Mouse (Mus musculus) kidney, postnatal 0 days (tissue): Measurements from ENCODE around the gene Slc6a9. TPM values are rescaled to one million over a fixed set of nuclear protein-coding genes. Genes with fewer than 3 reads are reported as not detected.

Experiments used
- ATAC-seq: fragments of 200-750 bp; cut with Nextera tagmentation; replicated peaks from 2 replicates; pipeline ENCODE4 v1.8.0; 2017; ENCODE audit warnings: low read depth, moderate number of reproducible peaks, moderate TSS enrichment, moderate library complexity; ENCODE audit not compliant: low FRiP score
- DNase-seq: peaks from one replicate; pipeline ENCODE4 v3.0.0-alpha.2; 2016; ENCODE audit warnings: low spot score
- H3K27ac ChIP-seq: fragments of 300-500 bp; sonication (generic); 2 replicates; pipeline ENCODE4 v1.5.1; 2014; ENCODE audit warnings: mild to moderate bottlenecking
- H3K27me3 ChIP-seq: fragments of 300-500 bp; sonication (generic); 2 replicates; pipeline ENCODE4 v1.6.1; 2014; ENCODE audit warnings: low read length, mixed read lengths; ENCODE audit not compliant: insufficient read depth
- H3K36me3 ChIP-seq: fragments of 300-500 bp; sonication (generic); 2 replicates; pipeline ENCODE4 v1.6.1; 2014; ENCODE audit warnings: low read length, mixed read lengths; ENCODE audit not compliant: insufficient read depth
- H3K4me1 ChIP-seq: fragments of 300-500 bp; sonication (generic); replicated peaks from 2 replicates; pipeline ENCODE4 v1.6.1; 2014; ENCODE audit warnings: antibody characterized with exemption, low read length, mixed read lengths; ENCODE audit not compliant: insufficient read depth
- H3K4me2 ChIP-seq: fragments of 300-500 bp; sonication (generic); 2 replicates; pipeline ENCODE4 v1.6.1; 2014; ENCODE audit warnings: mild to moderate bottlenecking, low read length, moderate library complexity, mixed read lengths
- H3K4me3 ChIP-seq: fragments of 300-500 bp; sonication (generic); replicated peaks from 2 replicates; pipeline ENCODE4 v1.5.1; 2014; ENCODE audit warnings: low read depth, low read length
- H3K9ac ChIP-seq: fragments of 300-500 bp; sonication (generic); 2 replicates; pipeline ENCODE4 v1.6.1; 2014; ENCODE audit warnings: low read depth, low read length
- H3K9me3 ChIP-seq: fragments of 300-500 bp; sonication (generic); replicated peaks from 2 replicates; pipeline ENCODE4 v1.6.1; 2016; ENCODE audit warnings: low read length, inconsistent platforms, mixed read lengths
- CTCF ChIP-seq: IDR thresholded peaks from 2 replicates; pipeline ENCODE4 v1.5.1; 2016; ENCODE audit warnings: antibody characterized with exemption, low read depth, mild to moderate bottlenecking, moderate library complexity
- WGBS: fragments of 180-500 bp; shearing (Covaris S2); extraction: QIAGEN DNeasy Blood & Tissue Kit; methylation state at CpG from one replicate; pipeline ENCODE4 v1.1.7; 2014; 5-methylcytosine and 5-hydroxymethylcytosine counted together
- polyA plus RNA-seq: library from polyadenylated mRNA; unstranded; fragments of >200 nt; fragmentation: Nextera tagmentation; extraction: Ambion mirVana; gene quantifications from 2 replicates; pipeline ENCODE4 v1.2.1, GENCODE M21; 2015

Slc6a9 gene
- polyA plus RNA-seq, 1 experiment from 2014 or later: 8.6 TPM

DNA sequence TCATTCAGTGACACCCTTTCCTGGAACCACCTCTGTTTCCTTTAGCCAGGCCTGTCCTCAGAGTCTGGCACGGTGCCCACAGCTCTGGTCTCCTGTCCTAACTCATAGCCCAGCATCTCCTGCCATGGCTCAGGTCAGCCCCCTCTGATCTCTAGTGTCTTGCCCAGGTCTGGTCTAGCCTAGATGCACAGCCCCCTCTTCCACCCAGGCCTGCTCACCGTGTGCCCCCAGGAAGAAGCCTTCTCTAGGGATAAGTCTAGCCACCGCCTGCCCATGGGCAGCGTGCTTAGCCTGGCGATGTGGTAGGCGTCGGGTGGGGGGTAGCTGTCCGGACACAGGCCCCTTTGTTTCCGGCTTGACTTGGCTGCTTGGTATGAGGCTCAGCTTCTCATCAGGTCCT, 20.8 kb downstream of the Slc6a9 start:
- H3K27me3 ChIP-seq: no peaks in the 10 kb centered on the region
- H3K4me3 ChIP-seq: no peak overlapping the region
- H3K27ac ChIP-seq: no peak overlapping the region
- DNase-seq (no peak), ATAC-seq (no peak)
- H3K4me2 ChIP-seq: no peak overlapping the region
- 0 out of 2 replicates have a peak, but pooled peaks cover 2% of the 10 kb centered on the region for H3K4me1 ChIP-seq
- 70% methylated on average over 9 of the region's 9 CpGs for WGBS
- no peak overlapping the region for H3K9ac ChIP-seq
- no peaks in the 10 kb centered on the region for H3K9me3 ChIP-seq
- TF ChIP-seq CTCF: no peak
- H3K36me3 ChIP-seq: no peaks in the 10 kb centered on the region

DNA sequence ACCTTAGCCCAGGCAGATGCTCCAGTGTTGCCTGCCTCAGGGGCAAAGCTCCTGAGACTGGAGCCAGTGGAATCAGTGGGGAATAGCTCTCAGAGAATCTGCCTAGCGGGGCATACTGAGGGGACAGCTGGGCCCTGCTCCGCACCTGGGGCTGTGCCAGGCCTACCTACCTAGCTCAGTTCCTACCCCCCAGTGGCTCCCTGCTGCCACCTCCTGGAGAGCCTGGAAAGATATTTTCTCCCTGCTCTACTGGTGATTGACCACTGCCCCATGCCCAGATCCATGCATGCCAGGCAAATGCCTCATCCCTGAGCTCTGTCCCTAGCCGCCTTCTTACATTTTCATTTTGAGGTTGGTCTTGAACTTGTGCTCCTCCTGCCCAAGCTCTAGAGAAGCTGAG, 24.5 kb downstream of the Slc6a9 start:
- 0 out of 2 replicates have a peak, but pooled peaks cover 2% of the 10 kb centered on the region for H3K4me1 ChIP-seq
- peak; percentile 81 for TF ChIP-seq CTCF
- no peak overlapping the region for H3K4me3 ChIP-seq
- no peaks in the 10 kb centered on the region for H3K9me3 ChIP-seq
- peak; percentile 49 for ATAC-seq
- 76% methylated on average over 3 of the region's 3 CpGs for WGBS
- H3K36me3 ChIP-seq: no peaks in the 10 kb centered on the region
- H3K9ac ChIP-seq: no peak overlapping the region
- peak; percentile 59 for DNase-seq
- H3K4me2 ChIP-seq: no peak overlapping the region
- H3K27ac ChIP-seq: no peak overlapping the region
- H3K27me3 ChIP-seq: no peaks in the 10 kb centered on the region

DNA sequence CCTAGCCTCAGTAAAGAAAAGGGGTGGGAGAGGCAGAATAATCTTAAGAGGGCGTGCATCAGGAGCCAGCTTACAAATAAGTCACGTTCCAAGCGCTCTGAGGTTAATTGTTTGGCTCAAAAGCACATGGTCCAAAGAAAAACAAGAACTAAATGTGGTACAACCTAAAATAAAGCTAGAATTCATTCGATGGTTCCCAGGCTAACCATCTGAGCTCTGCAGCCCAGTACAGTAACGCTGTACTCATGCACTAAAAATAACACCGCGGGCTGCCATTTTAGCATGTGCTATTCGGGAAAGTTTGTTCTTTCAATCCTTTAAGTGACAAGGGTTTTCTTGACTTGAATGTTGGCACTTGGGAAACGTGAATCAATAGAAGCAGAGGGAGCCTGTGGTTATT, 26.3 kb downstream of the Slc6a9 start:
- no peak for ATAC-seq
- WGBS: 79% methylated on average over 9 of the region's 9 CpGs
- H3K36me3 ChIP-seq: no peaks in the 10 kb centered on the region

GRCm38 (mm10) chr4:117862823-117863222, 28.5 kb downstream of the Slc6a9 start:
- ATAC-seq (0 out of 2 replicates have a peak, but pooled peaks have one; percentile 10), DNase-seq (peak; percentile 51)
- no peaks in the 10 kb centered on the region for H3K36me3 ChIP-seq
- peaks cover 11% of the 10 kb centered on the region; the same call in 1 of the 2 replicates for H3K4me1 ChIP-seq
- no peak for TF ChIP-seq CTCF
- no peaks in the 10 kb centered on the region for H3K27me3 ChIP-seq
- H3K4me3 ChIP-seq: no peak overlapping the region
- no peaks in the 10 kb centered on the region for H3K9me3 ChIP-seq
- H3K9ac ChIP-seq: 0 out of 2 replicates have a peak overlapping the region, but pooled peaks have one; percentile 27
- 57% methylated on average over 4 of the region's 4 CpGs for WGBS
- no peak overlapping the region for H3K27ac ChIP-seq
- H3K4me2 ChIP-seq: no peak overlapping the region

More for the DNA sequence above, 26.3 kb downstream of the Slc6a9 start:
- Histone ChIP-seq H3K9me3 (no peaks in the 10 kb centered on the region), H3K9ac (no peak overlapping the region), H3K27me3 (no peaks in the 10 kb centered on the region), H3K4me2 (no peak overlapping the region), H3K27ac (no peak overlapping the region), H3K4me3 (no peak overlapping the region), H3K4me1 (0 out of 2 replicates have a peak, but pooled peaks cover 2% of the 10 kb centered on the region)
- TF ChIP-seq CTCF: no peak
- DNase-seq: no peak

DNA sequence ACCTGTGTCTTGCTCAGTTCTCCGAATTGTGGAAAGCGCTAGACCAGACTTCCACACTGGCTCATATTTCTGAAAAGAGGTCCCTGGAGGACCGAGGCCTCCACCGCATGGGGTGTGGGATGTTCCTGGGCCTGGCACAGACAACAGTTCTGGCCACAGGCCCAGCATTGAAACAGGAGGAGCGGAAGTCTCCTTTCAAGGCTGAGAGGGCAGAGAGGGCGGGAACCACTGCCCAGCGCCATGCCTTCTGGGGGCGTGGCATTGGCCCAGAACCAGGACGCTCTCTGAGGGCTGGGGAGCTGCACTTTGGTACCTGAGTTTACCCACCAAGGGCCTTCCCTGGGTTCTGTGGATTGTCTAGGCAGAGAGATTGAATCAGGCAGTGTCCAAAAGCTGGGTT, 31.8 kb downstream of the Slc6a9 start:
- H3K9me3 ChIP-seq: no peaks in the 10 kb centered on the region
- ATAC-seq: peak; percentile 74
- 17% methylated on average over 9 of the region's 9 CpGs for WGBS
- no peak overlapping the region for H3K4me3 ChIP-seq
- no peak for TF ChIP-seq CTCF
- H3K9ac ChIP-seq: no peak overlapping the region
- H3K27me3 ChIP-seq: no peaks in the 10 kb centered on the region
- DNase-seq: peak; percentile 88
- no peaks in the 10 kb centered on the region for H3K36me3 ChIP-seq
- H3K27ac ChIP-seq: peak overlapping the region; percentile 47; the same call in 1 of the 2 replicates
- H3K4me2 ChIP-seq: no peak overlapping the region
- peaks cover 8% of the 10 kb centered on the region; the same call in 1 of the 2 replicates for H3K4me1 ChIP-seq

GRCm38 (mm10) chr4:117867000-117867399, 32.7 kb downstream of the Slc6a9 start:
- 64% methylated on average over 6 of the region's 6 CpGs for WGBS

DNA sequence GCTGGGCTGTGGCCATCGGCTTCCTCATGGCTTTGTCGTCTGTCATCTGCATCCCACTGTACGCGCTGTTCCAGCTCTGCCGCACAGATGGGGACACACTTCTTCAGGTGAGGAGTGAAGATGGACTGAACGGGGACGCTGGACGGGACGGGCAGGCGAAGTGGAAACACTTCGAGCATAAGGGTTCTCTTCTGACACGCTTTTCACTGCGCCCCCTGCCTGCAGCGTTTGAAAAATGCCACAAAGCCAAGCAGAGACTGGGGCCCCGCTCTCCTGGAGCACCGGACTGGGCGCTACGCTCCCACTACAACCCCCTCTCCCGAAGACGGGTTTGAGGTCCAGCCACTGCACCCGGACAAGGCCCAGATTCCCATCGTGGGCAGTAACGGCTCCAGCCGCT, 33.5 kb downstream of the Slc6a9 start:
- TF ChIP-seq CTCF: peak; percentile 80
- no peaks in the 10 kb centered on the region for H3K36me3 ChIP-seq
- no peak overlapping the region for H3K9ac ChIP-seq
- no peak overlapping the region for H3K27ac ChIP-seq
- no peaks in the 10 kb centered on the region for H3K9me3 ChIP-seq
- 17% methylated on average over 24 of the region's 24 CpGs for WGBS
- H3K4me2 ChIP-seq: no peak overlapping the region
- ATAC-seq (no peak), DNase-seq (peak; percentile 67)
- H3K4me1 ChIP-seq: peaks cover 14% of the 10 kb centered on the region; the same call in 1 of the 2 replicates
- H3K4me3 ChIP-seq: no peak overlapping the region
- H3K27me3 ChIP-seq: no peaks in the 10 kb centered on the region

More at GRCm38 (mm10) chr4:117867000-117867399, 32.7 kb downstream of the Slc6a9 start:
- Histone ChIP-seq H3K9me3 (no peaks in the 10 kb centered on the region), H3K27ac (no peak overlapping the region), H3K36me3 (no peaks in the 10 kb centered on the region), H3K4me1 (peaks cover 8% of the 10 kb centered on the region; the same call in 1 of the 2 replicates), H3K9ac (no peak overlapping the region), H3K4me3 (no peak overlapping the region), H3K27me3 (no peaks in the 10 kb centered on the region), H3K4me2 (no peak overlapping the region)
- no peak for DNase-seq
- no peak for ATAC-seq
- no peak for TF ChIP-seq CTCF
